Mouse (Mus musculus) frontal cortex, postnatal 25 days (tissue): ENCODE measurements at regions not wholly inside any gene's neighbourhood (a gene's known extent, or its start where the extent isn't known, plus 50 kb on each side); places are given as distances from the start of the nearest gene placed in this dataset.
"Not testable (repeated sequence)": the region's sequence is repeated elsewhere in the genome, so short reads cannot be mapped to it uniquely, and the experiment has no call there.

Experiments
- DNase-seq, 2 experiments: peaks; one replicate each; pipeline ENCODE4 v3.0.0; 2022; ENCODE audit warnings: low spot score in 2 of 2

DNA sequence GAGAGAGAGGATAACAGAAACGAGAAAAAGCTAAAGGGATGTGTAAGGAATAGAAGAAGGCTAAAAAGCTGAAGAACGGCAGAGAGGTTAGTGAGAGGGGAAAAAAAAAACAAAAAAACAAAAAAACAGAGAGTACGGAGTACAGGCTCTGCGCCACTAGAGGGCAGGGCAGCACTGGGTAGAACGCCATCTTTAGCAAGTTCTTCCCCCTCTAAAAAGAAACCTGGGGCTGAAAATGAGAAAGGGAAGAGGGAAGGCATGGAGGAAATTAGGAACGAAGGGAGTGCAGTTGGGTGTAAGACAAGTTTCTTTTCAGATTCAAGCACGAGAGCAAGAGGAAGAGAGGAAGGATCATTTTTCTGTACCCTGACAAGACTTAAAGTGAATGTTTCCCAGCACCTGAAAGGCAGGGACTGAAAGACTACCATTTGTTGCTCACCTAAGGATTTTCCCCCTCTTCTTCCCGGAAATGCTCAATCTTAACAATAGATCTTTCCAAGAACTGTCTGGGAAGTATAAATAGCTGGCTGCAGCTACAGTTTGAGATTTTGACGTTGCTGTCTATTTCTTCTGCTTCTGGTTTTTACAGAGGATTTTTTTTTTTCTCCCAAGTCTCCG, 195.6 kb downstream of the Fam198b start:
- DNase-seq = peak; percentile 60 to 67

DNA sequence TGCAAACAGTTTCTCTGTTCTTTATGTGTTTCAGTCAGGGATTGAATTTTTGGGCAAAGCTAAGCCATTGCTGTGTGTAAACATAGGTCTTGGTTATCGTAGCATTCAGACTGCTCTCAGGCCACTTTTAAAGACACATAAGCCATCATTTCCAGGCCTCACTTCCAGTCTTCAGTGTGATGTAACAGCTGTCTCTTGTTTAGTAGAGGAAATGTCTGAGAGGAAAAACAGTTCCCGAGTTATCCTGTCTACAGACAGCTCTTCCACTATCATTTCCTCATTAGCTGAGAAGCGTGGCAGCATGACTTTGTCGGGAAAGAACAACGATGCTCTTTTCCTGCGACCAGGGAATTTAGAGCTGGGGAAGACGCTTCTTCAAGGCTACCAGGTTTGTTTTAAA, 196.9 kb downstream of the Fam198b start:
- DNase-seq = no peak

- DNase-seq = no peak
Observed at GRCm38 (mm10) chr3:80082780-80083519, 198.6 kb downstream of the Fam198b start.

DNA sequence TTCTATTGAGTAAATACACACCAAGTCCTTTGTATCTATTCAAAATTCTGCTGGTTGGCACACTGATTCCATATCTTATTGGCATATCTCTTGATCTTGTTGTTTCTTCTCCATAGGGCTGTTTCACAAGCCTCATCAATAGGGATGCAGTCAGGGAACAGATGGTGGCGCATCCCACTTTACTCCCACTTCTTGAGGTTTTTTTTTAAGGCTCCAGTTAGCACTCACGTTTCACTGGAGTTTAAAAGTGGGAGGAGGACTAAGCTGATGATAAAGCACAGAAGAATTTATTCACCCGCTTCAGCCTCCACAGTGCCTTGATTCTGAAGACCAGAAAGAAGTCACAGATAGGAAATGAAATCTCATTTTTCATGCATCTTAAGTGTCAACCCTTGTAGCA, 199.8 kb downstream of the Fam198b start:
- DNase-seq = no peak

DNA sequence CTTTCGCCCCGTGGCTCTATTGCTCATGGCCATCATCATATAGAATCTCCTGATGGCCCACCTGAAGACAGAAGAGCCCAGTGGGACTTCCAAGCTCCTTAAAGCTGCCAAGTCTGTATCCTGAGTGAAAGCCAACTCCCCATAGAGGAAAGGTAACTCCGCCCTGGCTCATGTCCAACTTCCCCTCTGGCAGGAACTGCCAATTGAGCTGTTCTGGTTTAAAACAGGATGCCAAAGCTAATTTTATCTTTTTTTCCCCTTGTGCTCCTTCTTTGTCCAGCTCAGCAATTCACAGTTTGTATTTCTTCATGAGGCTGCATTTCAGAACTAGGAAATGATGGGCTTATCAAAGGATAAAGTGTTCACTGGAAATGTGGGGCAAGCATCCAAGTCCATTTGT, 215.3 kb downstream of the Fam198b start:
- no peak for DNase-seq

- no peak for DNase-seq
Observed at GRCm38 (mm10) chr3:80120177-80120736, 235.9 kb downstream of the Fam198b start.

DNA sequence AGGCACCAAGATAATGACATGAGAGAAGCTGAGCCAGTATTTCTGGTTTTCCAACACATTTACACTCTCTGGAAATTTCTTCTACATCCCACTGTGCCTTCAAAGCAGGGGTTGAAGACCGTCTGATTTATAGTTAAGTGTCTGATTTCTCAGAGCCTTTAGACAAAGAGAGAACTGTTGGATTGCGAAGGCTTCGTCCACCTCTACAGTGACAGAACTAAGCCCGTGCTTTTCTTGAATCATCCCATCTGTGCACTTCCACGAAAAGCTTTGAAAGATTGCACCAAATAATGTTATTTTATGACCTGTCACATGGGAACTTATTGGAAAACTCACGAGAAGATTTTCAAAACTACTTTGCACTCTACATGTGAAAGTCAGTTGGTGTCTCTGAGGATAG, 239.3 kb downstream of the Fam198b start:
- no peak for DNase-seq

- no peak for DNase-seq
Observed at GRCm38 (mm10) chr3:80124621-80125020, 240.3 kb downstream of the Fam198b start.

DNA sequence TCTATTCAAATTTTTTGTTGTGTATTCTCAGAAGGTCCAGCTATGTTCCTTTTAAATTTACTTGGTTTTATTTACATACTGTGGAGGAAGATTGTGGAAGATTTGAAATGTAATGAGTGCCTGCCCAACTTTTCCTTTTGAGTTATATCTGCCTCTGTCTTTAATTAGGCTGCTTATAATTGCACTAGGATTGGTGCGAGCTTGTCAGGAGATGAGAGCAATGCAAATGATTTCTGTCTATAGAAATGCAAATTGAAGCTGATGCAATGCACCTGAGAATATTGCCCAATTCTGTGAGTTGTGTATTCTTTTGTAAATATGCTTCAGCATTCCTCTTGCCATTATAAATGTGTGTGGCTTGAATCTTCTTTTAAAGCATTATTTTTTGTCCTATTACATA, 257.4 kb downstream of the Fam198b start:
- no peak for DNase-seq

GRCm38 (mm10) chr3:80160473-80160872, 276.1 kb downstream of the Fam198b start:
- no peak for DNase-seq

GRCm38 (mm10) chr3:80181749-80182148, 297.4 kb downstream of the Fam198b start:
- DNase-seq = no peak

- not testable (repeated sequence) for DNase-seq
Observed at GRCm38 (mm10) chr3:80182161-80182560, 297.8 kb downstream of the Fam198b start.

DNA sequence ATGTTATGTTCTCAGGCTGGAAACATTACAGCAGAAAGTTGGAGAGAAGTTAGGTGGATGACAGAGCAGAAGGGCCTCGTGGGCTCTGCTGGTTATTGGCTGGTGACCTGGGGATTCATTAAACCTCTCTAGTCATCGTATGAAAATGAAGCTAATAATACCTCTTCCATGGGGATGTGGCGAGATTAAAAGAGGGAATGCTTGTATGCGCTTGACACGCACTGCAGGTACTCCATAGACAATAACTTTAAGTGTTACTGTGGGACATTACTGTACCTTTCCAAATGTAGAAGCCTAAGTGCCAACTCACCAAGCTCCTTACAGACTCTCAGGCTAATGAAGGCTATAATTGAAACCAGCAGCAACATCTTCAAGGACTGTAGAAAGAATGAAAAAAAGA, 303.1 kb downstream of the Fam198b start:
- DNase-seq = no peak

- no peak for DNase-seq
Observed at GRCm38 (mm10) chr3:80200904-80201303, 316.6 kb downstream of the Fam198b start.

GRCm38 (mm10) chr3:80204821-80205220, 320.5 kb downstream of the Fam198b start:
- no peak for DNase-seq

GRCm38 (mm10) chr3:80205351-80205750, 321.0 kb downstream of the Fam198b start:
- DNase-seq = no peak

GRCm38 (mm10) chr3:80207022-80207421, 322.7 kb downstream of the Fam198b start:
- DNase-seq = no peak

DNA sequence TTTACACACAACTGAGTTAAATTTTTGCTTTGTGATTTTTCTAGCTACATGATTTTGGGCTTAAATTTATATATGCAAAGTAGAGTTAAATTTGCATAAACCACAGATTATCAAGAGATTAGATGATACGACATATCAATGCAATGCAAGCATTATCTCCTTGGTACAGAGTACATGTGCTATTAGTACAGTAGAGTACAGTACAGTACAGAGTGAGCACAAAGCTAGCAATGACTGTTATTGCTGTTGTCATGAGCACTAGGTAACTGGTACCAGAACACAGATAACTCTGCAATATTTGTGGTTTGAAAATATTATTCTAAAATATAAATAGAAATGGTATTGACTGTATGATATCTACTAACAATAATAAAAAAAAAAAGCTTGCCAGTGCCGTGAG, 323.7 kb downstream of the Fam198b start:
- no peak for DNase-seq

DNA sequence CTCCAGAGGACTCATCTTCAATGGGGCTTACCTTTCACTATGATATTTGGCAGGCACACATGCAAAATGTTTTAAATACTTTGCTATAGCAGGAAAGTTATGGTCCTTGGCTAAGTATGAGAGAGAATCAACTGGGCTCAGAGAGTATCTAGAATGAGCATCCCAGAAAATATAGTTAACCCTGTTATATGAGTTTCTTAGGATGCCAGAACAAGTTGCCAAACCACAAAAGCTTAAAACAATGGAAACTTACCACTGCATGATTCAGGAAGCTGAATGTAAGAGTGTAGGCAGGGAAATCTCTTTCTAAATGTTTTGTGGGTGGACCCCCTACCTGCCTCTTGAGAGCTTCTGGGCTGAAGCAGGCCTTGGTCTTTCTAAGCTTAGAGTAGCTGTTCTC, 325.3 kb downstream of the Fam198b start:
- no peak for DNase-seq

- no peak for DNase-seq
Observed at GRCm38 (mm10) chr3:80211323-80212109, 327.2 kb downstream of the Fam198b start.

- no peak for DNase-seq
Observed at GRCm38 (mm10) chr3:80248611-80249010, 364.3 kb downstream of the Fam198b start.

- DNase-seq = peak in 1 of 2 experiments; percentile 14
Observed at GRCm38 (mm10) chr3:80249974-80250373, 365.6 kb downstream of the Fam198b start.
